Mouse (Mus musculus): ENCODE data around the gene Lpar1.

GRCm38 (mm10) chr4:58462586-58462985 is 91.1 kb downstream of the Lpar1 start:
- TF ChIP-seq CTCF (IDR thresholded peaks at IDR 0.05; ENCODE audit: low read depth) (no peak), EP300 (IDR thresholded peaks at IDR 0.05; ENCODE audit: low read depth) (no peak)
